Mouse (Mus musculus) lung, postnatal 0 days (tissue): ENCODE data around the gene Prlr. TPM values are rescaled to one million over a fixed set of nuclear protein-coding genes. Genes with fewer than 3 reads are reported as not detected.
A peak's percentile ranks its signal among the peaks of the same experiment; 100 is the strongest.

Experiments used
- ATAC-seq: fragments of 200-750 bp; cut with Nextera tagmentation; 2 replicates; pipeline ENCODE4 v1.8.0; 2017; ENCODE audit warnings: moderate library complexity
- DNase-seq: peaks from one replicate; pipeline ENCODE4 v3.0.0-alpha.2; 2016; ENCODE audit warnings: low spot score
- H3K27ac ChIP-seq: fragments of 300-500 bp; sonication (generic); 2 replicates; pipeline ENCODE4 v1.5.1; 2014; ENCODE audit warnings: antibody characterized with exemption, mild to moderate bottlenecking, low read length, mixed read lengths
- H3K27me3 ChIP-seq: fragments of 300-500 bp; sonication (generic); replicated peaks from 2 replicates; pipeline ENCODE4 v1.6.1; 2014; ENCODE audit warnings: low read length, mixed read lengths; ENCODE audit not compliant: insufficient read depth
- H3K36me3 ChIP-seq: fragments of 300-500 bp; sonication (generic); 2 replicates; pipeline ENCODE4 v1.6.1; 2014; ENCODE audit warnings: low read length, mixed read lengths; ENCODE audit not compliant: insufficient read depth
- H3K4me1 ChIP-seq: fragments of 300-500 bp; sonication (generic); 2 replicates; pipeline ENCODE4 v1.6.1; 2014; ENCODE audit warnings: antibody characterized with exemption, low read depth, low read length, mixed read lengths; ENCODE audit not compliant: insufficient read depth
- H3K4me2 ChIP-seq: fragments of 300-500 bp; sonication (generic); replicated peaks from 2 replicates; pipeline ENCODE4 v1.6.1; 2014; ENCODE audit warnings: low read depth, mild to moderate bottlenecking, low read length, moderate library complexity, mixed read lengths
- H3K4me3 ChIP-seq: fragments of 300-500 bp; sonication (generic); 2 replicates; pipeline ENCODE4 v1.5.1; 2014; ENCODE audit warnings: low read depth, low read length
- H3K9ac ChIP-seq: fragments of 300-500 bp; sonication (generic); replicated peaks from 2 replicates; pipeline ENCODE4 v1.6.1; 2014; ENCODE audit warnings: low read depth, mild to moderate bottlenecking
- H3K9me3 ChIP-seq: fragments of 300-500 bp; sonication (generic); 2 replicates; pipeline ENCODE4 v1.6.1; 2016; ENCODE audit warnings: low read length, mixed read lengths
- CTCF ChIP-seq: IDR thresholded peaks from 2 replicates; pipeline ENCODE4 v1.5.1; 2016; ENCODE audit warnings: antibody characterized with exemption, mild to moderate bottlenecking
- EP300 ChIP-seq: IDR thresholded peaks from 2 replicates; pipeline ENCODE4 v1.6.1; 2016; ENCODE audit warnings: antibody characterized with exemption, mild to moderate bottlenecking, control low read depth
- WGBS: fragments of 180-500 bp; shearing (Covaris S2); extraction: QIAGEN DNeasy Blood & Tissue Kit; methylation state at CpG from one replicate; pipeline ENCODE4 v1.1.7; 2014; 5-methylcytosine and 5-hydroxymethylcytosine counted together
- polyA plus RNA-seq: library from polyadenylated mRNA; unstranded; fragments of >200 nt; fragmentation: Nextera tagmentation; extraction: Ambion mirVana; gene quantifications from 2 replicates; pipeline ENCODE4 v1.2.1, GENCODE M21; 2015

Prlr gene
- polyA plus RNA-seq, 1 experiment from 2014 or later = 0.61 TPM

- Histone ChIP-seq H3K36me3 (no peaks in the 10 kb centered on the region), H3K4me3 (no peak overlapping the region), H3K27me3 (no peaks in the 10 kb centered on the region), H3K27ac (no peak overlapping the region), H3K9ac (no peak overlapping the region), H3K4me2 (no peak overlapping the region), H3K4me1 (no peaks in the 10 kb centered on the region), H3K9me3 (no peaks in the 10 kb centered on the region)
- 56% methylated on average over 3 of the region's 3 CpGs for WGBS
- ATAC-seq (no peak), DNase-seq (no peak)
- TF ChIP-seq EP300 (no peak), CTCF (no peak)
Measured at GRCm38 (mm10) chr15:10263420-10263819, 86.4 kb downstream of the Prlr start.

DNA sequence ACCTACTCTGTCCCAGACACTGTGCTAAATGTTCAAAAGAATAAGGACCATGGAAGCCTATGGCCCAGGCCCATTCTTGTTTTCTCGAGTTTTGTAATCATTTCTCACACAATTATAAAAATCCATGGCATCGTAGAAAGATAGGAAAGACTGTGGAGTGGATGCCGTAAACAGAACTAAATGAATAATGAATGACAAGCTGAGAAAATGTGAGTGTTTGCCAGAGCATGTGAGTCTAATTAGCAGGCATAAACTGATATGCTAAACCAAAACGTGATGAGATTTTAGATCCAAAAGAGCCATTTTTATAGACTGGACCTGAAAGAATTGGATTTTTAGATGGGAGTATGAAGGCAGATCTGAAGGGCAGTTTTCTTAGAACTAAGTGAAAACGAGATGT is 87.8 kb downstream of the Prlr start:
- TF ChIP-seq EP300 (no peak), CTCF (no peak)
- no peak for ATAC-seq
- 72% methylated on average over 5 of the region's 5 CpGs for WGBS

DNA sequence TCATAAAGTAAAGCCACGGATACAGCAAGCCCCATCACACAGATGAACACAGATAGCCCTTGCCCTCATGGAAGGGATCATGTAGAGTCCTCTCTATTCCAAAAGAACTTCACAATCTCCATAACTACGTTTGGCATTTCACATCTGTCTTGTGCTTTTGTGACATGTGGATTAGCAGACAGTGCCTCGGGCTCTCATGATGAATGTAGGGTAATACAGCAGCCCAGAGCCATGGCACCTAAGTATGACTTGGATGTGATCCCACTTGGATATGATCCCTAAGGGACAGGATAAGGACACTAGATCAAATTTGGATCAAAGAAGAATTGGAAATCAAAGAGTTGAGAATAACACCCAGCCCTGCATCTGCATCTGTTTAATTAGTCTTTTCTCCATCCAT is 90.2 kb downstream of the Prlr start:
- TF ChIP-seq EP300 = no peak
- no peak for TF ChIP-seq CTCF
- DNase-seq (no peak), ATAC-seq (no peak)
- H3K27me3 ChIP-seq = no peaks in the 10 kb centered on the region
- no peaks in the 10 kb centered on the region for H3K4me1 ChIP-seq
- no peak overlapping the region for H3K4me3 ChIP-seq
- no peak overlapping the region for H3K9ac ChIP-seq
- no peaks in the 10 kb centered on the region for H3K36me3 ChIP-seq
- 19% methylated on average over 3 of the region's 3 CpGs for WGBS
- no peak overlapping the region for H3K27ac ChIP-seq
- no peaks in the 10 kb centered on the region for H3K9me3 ChIP-seq
- H3K4me2 ChIP-seq = no peak overlapping the region

More for the DNA sequence above, 87.8 kb downstream of the Prlr start:
- Histone ChIP-seq H3K9me3 (no peaks in the 10 kb centered on the region), H3K4me2 (no peak overlapping the region), H3K27me3 (no peaks in the 10 kb centered on the region), H3K4me1 (no peaks in the 10 kb centered on the region), H3K36me3 (no peaks in the 10 kb centered on the region), H3K27ac (no peak overlapping the region), H3K9ac (no peak overlapping the region), H3K4me3 (no peak overlapping the region)
- no peak for DNase-seq

DNA sequence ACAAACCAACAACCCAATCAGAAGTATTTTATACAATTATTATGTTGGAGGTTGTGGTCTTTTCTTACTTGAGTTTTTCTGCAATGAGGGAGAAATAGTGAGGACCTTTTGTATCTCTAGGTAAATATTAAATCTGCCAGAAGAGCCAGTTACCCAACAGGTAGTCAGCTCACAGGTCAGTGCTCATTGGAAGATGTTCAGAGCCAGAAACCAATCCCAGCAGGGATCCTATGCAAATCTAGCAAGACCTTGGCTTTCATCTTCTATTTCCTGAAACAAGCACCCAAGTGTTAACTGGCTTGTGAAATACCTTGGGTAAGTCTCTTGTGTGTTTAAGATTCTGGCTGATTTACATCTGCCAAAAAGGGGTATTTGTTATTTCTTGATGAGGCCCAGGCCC is 99.3 kb downstream of the Prlr start:
- Histone ChIP-seq H3K27me3 (no peaks in the 10 kb centered on the region), H3K27ac (no peak overlapping the region), H3K36me3 (no peaks in the 10 kb centered on the region), H3K9ac (no peak overlapping the region), H3K4me1 (no peaks in the 10 kb centered on the region), H3K4me2 (no peak overlapping the region), H3K9me3 (no peaks in the 10 kb centered on the region), H3K4me3 (no peak overlapping the region)
- DNase-seq (no peak), ATAC-seq (no peak)
- TF ChIP-seq EP300 (no peak), CTCF (no peak)

DNA sequence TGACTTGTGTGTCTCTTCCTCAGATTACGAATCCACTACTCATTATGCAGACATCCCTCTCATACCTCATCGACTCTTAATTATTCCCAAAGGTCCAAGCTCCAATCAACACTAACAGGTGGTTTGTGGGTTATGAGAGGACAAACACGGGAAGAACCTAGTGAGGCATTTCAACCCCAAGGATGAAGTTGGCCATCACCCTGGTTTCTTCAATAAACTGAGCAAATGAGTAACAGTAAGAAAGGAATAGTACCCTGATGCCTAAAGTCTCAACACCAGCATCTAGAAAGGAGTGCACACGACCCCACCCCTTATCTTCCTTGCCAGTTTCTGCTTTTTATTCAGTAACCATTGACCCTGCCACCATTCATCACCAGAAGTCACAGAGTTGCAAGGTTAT is 100.4 kb downstream of the Prlr start:
- TF ChIP-seq EP300 (no peak), CTCF (no peak)
- whole genome bisulfite sequencing = 69% methylated on average over 4 of the region's 4 CpGs
- Histone ChIP-seq H3K27me3 (no peaks in the 10 kb centered on the region), H3K27ac (no peak overlapping the region), H3K4me3 (no peak overlapping the region), H3K9me3 (no peaks in the 10 kb centered on the region), H3K4me1 (no peaks in the 10 kb centered on the region), H3K36me3 (no peaks in the 10 kb centered on the region), H3K4me2 (no peak overlapping the region), H3K9ac (no peak overlapping the region)
- ATAC-seq = no peak
- DNase-seq = no peak

DNA sequence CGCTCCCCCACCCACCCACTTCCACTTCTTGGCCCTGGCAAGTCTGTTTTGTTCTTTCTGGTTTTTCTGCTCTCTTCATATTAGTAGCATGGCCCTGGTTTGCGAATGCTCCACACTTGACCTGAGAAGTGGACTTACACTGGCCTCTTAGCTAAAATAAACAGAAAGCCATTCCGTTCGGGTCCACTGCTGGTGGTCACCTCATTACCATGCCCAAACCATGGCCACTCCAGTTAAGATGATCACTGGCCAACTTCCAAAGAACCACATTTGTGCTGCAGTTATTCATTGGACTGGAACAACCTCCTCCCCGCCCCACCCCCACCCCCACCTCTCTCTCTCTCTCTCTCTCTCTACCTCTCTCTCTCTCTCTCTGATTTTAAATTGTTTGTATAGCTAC is 104.5 kb downstream of the Prlr start:
- H3K27me3 ChIP-seq = no peaks in the 10 kb centered on the region
- DNase-seq = peak; percentile 33
- peak; percentile 69 for ATAC-seq

GRCm38 (mm10) chr15:10283661-10284060 is 106.6 kb downstream of the Prlr start:
- no peak for ATAC-seq

More for the DNA sequence above, 104.5 kb downstream of the Prlr start:
- H3K4me1 ChIP-seq = no peaks in the 10 kb centered on the region
- no peak for TF ChIP-seq EP300
- no peak for TF ChIP-seq CTCF
- H3K9me3 ChIP-seq = no peaks in the 10 kb centered on the region
- H3K27ac ChIP-seq = no peak overlapping the region
- H3K4me2 ChIP-seq = no peak overlapping the region
- no peak overlapping the region for H3K9ac ChIP-seq
- H3K4me3 ChIP-seq = no peak overlapping the region
- WGBS = 55% methylated on average over 5 of the region's 5 CpGs
- H3K36me3 ChIP-seq = no peaks in the 10 kb centered on the region

More at GRCm38 (mm10) chr15:10283661-10284060, 106.6 kb downstream of the Prlr start:
- no peak for TF ChIP-seq CTCF
- TF ChIP-seq EP300 = no peak
- no peak overlapping the region for H3K4me3 ChIP-seq
- no peaks in the 10 kb centered on the region for H3K27me3 ChIP-seq
- no peak for DNase-seq
- no peak overlapping the region for H3K27ac ChIP-seq
- H3K9me3 ChIP-seq = no peaks in the 10 kb centered on the region
- no peaks in the 10 kb centered on the region for H3K36me3 ChIP-seq
- no peaks in the 10 kb centered on the region for H3K4me1 ChIP-seq
- no peak overlapping the region for H3K9ac ChIP-seq
- H3K4me2 ChIP-seq = no peak overlapping the region
